Comparison of ENCODE assay signal across 9 mouse cellular contexts in genomic region chr7:74459277-74459676, GRCm38 (mm10).
DNase-seq lines count a peak whose midpoint lies in the region; ATAC-seq and TF ChIP-seq lines count a peak whose summit lies in the region.
"Had no signal": no experiment of that assay in that cellular context is flagged by ENCODE, and none has a peak within 500 bp of the region (broad histone marks: within the 10 kb centered on the region; RNA-seq: fewer than 3 reads in every experiment).

No protein-coding gene starts in this region.

- no peak overlapping the region for H3K4me3 ChIP-seq in lung, adult 2 months (replicated peaks; ENCODE audit: extremely low read depth, low read depth, low read length)
- H3K4me3 ChIP-seq in kidney, embryonic 15.5 days (replicated peaks): no peak overlapping the region
- H3K4me3 ChIP-seq in stomach, embryonic 15.5 days (replicated peaks): no peak overlapping the region

- peaks cover 17% of the 10 kb centered on the region for H3K4me1 ChIP-seq in lung, adult 2 months (ENCODE audit: control insufficient read depth, insufficient read depth, low read length)
- peaks cover 19% of the 10 kb centered on the region for H3K4me1 ChIP-seq in kidney, embryonic 15.5 days
- H3K4me1 ChIP-seq in stomach, embryonic 15.5 days: peaks cover 6% of the 10 kb centered on the region; the same call in 1 of the 2 replicates

- ATAC-seq in kidney, embryonic 15.5 days (replicated peaks; ENCODE audit: low FRiP score): no peak
- no peak for ATAC-seq in stomach, embryonic 15.5 days (ENCODE audit: insufficient read depth, low FRiP score, low read depth)

- H3K4me2 ChIP-seq in kidney, embryonic 15.5 days: no peak overlapping the region
- no peak overlapping the region for H3K4me2 ChIP-seq in stomach, embryonic 15.5 days

- no peaks in the 10 kb centered on the region for H3K9me3 ChIP-seq in kidney, embryonic 15.5 days (replicated peaks)
- H3K9me3 ChIP-seq in stomach, embryonic 15.5 days: no peaks in the 10 kb centered on the region

- 31% methylated on average over 5 of the region's 5 CpGs for WGBS in lung, adult 2 months
- 53% methylated on average over 5 of the region's 5 CpGs for WGBS in kidney, embryonic 15.5 days
- whole genome bisulfite sequencing in stomach, embryonic 15.5 days: 48% methylated on average over 5 of the region's 5 CpGs

- peak; percentile 44 for DNase-seq in cerebellum, adult 9-10 months
- no peak for DNase-seq in cerebellum, postnatal 4 days (ENCODE audit: low spot score in 2 of 2)
- peak; percentile 15 to 36 for DNase-seq in lung, adult 18-20 months
- DNase-seq in lung, adult 2 months: no peak
- DNase-seq in spleen, postnatal 14 days (ENCODE audit: low spot score in 2 of 2): no peak
- DNase-seq in urinary bladder, postnatal 10 days (ENCODE audit: low spot score): no peak
- DNase-seq: left cerebral cortex, postnatal 4 days had no signal

- H3K9ac ChIP-seq in kidney, embryonic 15.5 days: no peak overlapping the region
- H3K9ac ChIP-seq in stomach, embryonic 15.5 days: no peak overlapping the region

- TF ChIP-seq POLR2A in lung, adult 2 months (IDR thresholded peaks at IDR 0.05; ENCODE audit: borderline replicate concordance, extremely low read depth, low read depth, low read length): no peak

- TF ChIP-seq CTCF in lung, adult 2 months (IDR thresholded peaks at IDR 0.05; ENCODE audit: insufficient read depth, low read length): no peak

- no peaks in the 10 kb centered on the region for H3K27me3 ChIP-seq in kidney, embryonic 15.5 days
- H3K27me3 ChIP-seq in stomach, embryonic 15.5 days (replicated peaks): no peaks in the 10 kb centered on the region

- H3K27ac ChIP-seq in kidney, embryonic 15.5 days: peak overlapping the region; percentile 66; the same call in 1 of the 2 replicates
- H3K27ac ChIP-seq in stomach, embryonic 15.5 days: peak overlapping the region; percentile 42; the same call in 1 of the 2 replicates

- no peaks in the 10 kb centered on the region for H3K36me3 ChIP-seq in kidney, embryonic 15.5 days
- H3K36me3 ChIP-seq in stomach, embryonic 15.5 days: no peaks in the 10 kb centered on the region

Comparison
In these comparisons a context has a peak if more than half of its experiments do, and no peak if none do; other contexts are left out.
1. DNase-seq: peak in cerebellum, adult 9-10 months (single experiment) and lung, adult 18-20 months (2 of 2); none in cerebellum, postnatal 4 days (0 of 2), lung, adult 2 months (single experiment), spleen, postnatal 14 days (0 of 2) and urinary bladder, postnatal 10 days (single experiment).